Mouse (Mus musculus): ENCODE data around the gene Ehd4.

- TF ChIP-seq ZNF384 (IDR thresholded peaks at IDR 0.05; ENCODE audit: low read depth, low read length) (no peak), CHD2 (IDR thresholded peaks at IDR 0.05; ENCODE audit: low read depth, low read length) (no peak), MAFK (IDR thresholded peaks at IDR 0.05; ENCODE audit: insufficient read depth, low read depth, low read length) (no peak), HCFC1 (IDR thresholded peaks at IDR 0.05; ENCODE audit: borderline replicate concordance, insufficient read depth, low read length) (no peak), ZC3H11A (IDR thresholded peaks at IDR 0.05; ENCODE audit: borderline replicate concordance, low read depth, low read length) (no peak)
These were observed 59.2 kb downstream of the Ehd4 start for GRCm38 (mm10) chr2:120095171-120095570.

Data from ES-E14 (cell line).